Mouse (Mus musculus) kidney, embryonic 15.5 days (tissue): ENCODE measurements around the gene Gm6588. TPM values are rescaled to one million over a fixed set of nuclear protein-coding genes. Genes with fewer than 3 reads are reported as not detected.

ENCODE experiments used
- ATAC-seq: fragments of 200-750 bp; cut with Nextera tagmentation; replicated peaks from 2 replicates; pipeline ENCODE4 v1.8.0; 2017; ENCODE audit warnings: moderate TSS enrichment; ENCODE audit not compliant: low FRiP score
- H3K27ac ChIP-seq: fragments of 300-500 bp; sonication (generic); 2 replicates; pipeline ENCODE4 v1.5.1; 2015; ENCODE audit warnings: mild to moderate bottlenecking, inconsistent platforms
- H3K27me3 ChIP-seq: fragments of 300-500 bp; sonication (generic); 2 replicates; pipeline ENCODE4 v1.6.1; 2015; ENCODE audit warnings: inconsistent platforms
- H3K36me3 ChIP-seq: fragments of 300-500 bp; sonication (generic); 2 replicates; pipeline ENCODE4 v1.6.1; 2015; ENCODE audit warnings: inconsistent platforms
- H3K4me1 ChIP-seq: fragments of 300-500 bp; sonication (generic); 2 replicates; pipeline ENCODE4 v1.6.1; 2015; ENCODE audit warnings: inconsistent platforms
- H3K4me2 ChIP-seq: fragments of 300-500 bp; sonication (generic); 2 replicates; pipeline ENCODE4 v1.6.1; 2015; ENCODE audit warnings: moderate library complexity, mild to moderate bottlenecking, inconsistent platforms
- H3K4me3 ChIP-seq: fragments of 300-500 bp; sonication (generic); replicated peaks from 2 replicates; pipeline ENCODE4 v1.5.1; 2015; ENCODE audit warnings: mild to moderate bottlenecking, inconsistent platforms
- H3K9ac ChIP-seq: fragments of 300-500 bp; sonication (generic); 2 replicates; pipeline ENCODE4 v1.6.1; 2015; ENCODE audit warnings: mild to moderate bottlenecking, inconsistent platforms
- H3K9me3 ChIP-seq: fragments of 300-500 bp; sonication (generic); replicated peaks from 2 replicates; pipeline ENCODE4 v1.6.1; 2016; ENCODE audit warnings: inconsistent platforms
- WGBS: fragments of 180-500 bp; shearing (Covaris S2); methylation state at CpG from one replicate; pipeline ENCODE4 v1.1.7; 2015; ENCODE audit warnings: mixed read lengths; 5-methylcytosine and 5-hydroxymethylcytosine counted together
- polyA plus RNA-seq: library from polyadenylated mRNA; unstranded; fragments of >200 nt; fragmentation: Nextera tagmentation; extraction: Ambion mirVana; gene quantifications from 2 replicates; pipeline ENCODE4 v1.2.1, GENCODE M21; 2015

Gm6588 gene
- polyA plus RNA-seq, 1 experiment from 2014 or later: not detected

GRCm38 (mm10) chr5:112481946-112482410, 32.8 kb downstream of the Gm6588 start:
- peaks cover 16% of the 10 kb centered on the region for H3K27me3 ChIP-seq
- H3K9me3 ChIP-seq: no peaks in the 10 kb centered on the region
- peaks cover 19% of the 10 kb centered on the region for H3K4me1 ChIP-seq
- no peak for ATAC-seq
- no peak overlapping the region for H3K27ac ChIP-seq
- H3K4me3 ChIP-seq: no peak overlapping the region
- WGBS: 33% methylated on average over 19 of the region's 19 CpGs
- H3K9ac ChIP-seq: no peak overlapping the region
- H3K36me3 ChIP-seq: no peaks in the 10 kb centered on the region
- H3K4me2 ChIP-seq: peak overlapping the region; percentile 14; the same call in 1 of the 2 replicates

- no peak overlapping the region for H3K9ac ChIP-seq
- no peaks in the 10 kb centered on the region for H3K9me3 ChIP-seq
- no peak overlapping the region for H3K4me3 ChIP-seq
- H3K27me3 ChIP-seq: peaks cover 16% of the 10 kb centered on the region
- H3K27ac ChIP-seq: 0 out of 2 replicates have a peak overlapping the region, but pooled peaks have one; percentile 6
- WGBS: 68% methylated on average over 13 of the region's 13 CpGs
- no peak overlapping the region for H3K4me2 ChIP-seq
- H3K36me3 ChIP-seq: no peaks in the 10 kb centered on the region
- no peak for ATAC-seq
- peaks cover 19% of the 10 kb centered on the region for H3K4me1 ChIP-seq
Observed at GRCm38 (mm10) chr5:112482551-112482950, 33.3 kb downstream of the Gm6588 start.

- Histone ChIP-seq H3K4me2 (no peak overlapping the region), H3K4me3 (no peak overlapping the region), H3K9me3 (no peaks in the 10 kb centered on the region), H3K9ac (no peak overlapping the region), H3K27ac (no peak overlapping the region), H3K36me3 (no peaks in the 10 kb centered on the region), H3K4me1 (peaks cover 18% of the 10 kb centered on the region), H3K27me3 (peaks cover 16% of the 10 kb centered on the region)
- no peak for ATAC-seq
- 78% methylated on average over 8 of the region's 8 CpGs for WGBS
Observed at GRCm38 (mm10) chr5:112483030-112483429, 33.8 kb downstream of the Gm6588 start.

- H3K4me3 ChIP-seq: no peak overlapping the region
- no peaks in the 10 kb centered on the region for H3K9me3 ChIP-seq
- H3K27ac ChIP-seq: no peak overlapping the region
- no peak for ATAC-seq
- H3K4me1 ChIP-seq: peaks cover 18% of the 10 kb centered on the region
- H3K36me3 ChIP-seq: no peaks in the 10 kb centered on the region
- peaks cover 16% of the 10 kb centered on the region for H3K27me3 ChIP-seq
- 27% methylated on average over 13 of the region's 13 CpGs for WGBS
- no peak overlapping the region for H3K9ac ChIP-seq
- no peak overlapping the region for H3K4me2 ChIP-seq
Observed at GRCm38 (mm10) chr5:112484924-112485715, 35.9 kb downstream of the Gm6588 start.

- H3K4me2 ChIP-seq: no peak overlapping the region
- H3K4me3 ChIP-seq: no peak overlapping the region
- H3K27ac ChIP-seq: no peak overlapping the region
- peaks cover 18% of the 10 kb centered on the region for H3K4me1 ChIP-seq
- H3K9me3 ChIP-seq: no peaks in the 10 kb centered on the region
- WGBS: 62% methylated on average over 5 of the region's 5 CpGs
- peaks cover 16% of the 10 kb centered on the region for H3K27me3 ChIP-seq
- H3K36me3 ChIP-seq: no peaks in the 10 kb centered on the region
- no peak overlapping the region for H3K9ac ChIP-seq
- no peak for ATAC-seq
Observed at GRCm38 (mm10) chr5:112486415-112486814, 37.2 kb downstream of the Gm6588 start.

- WGBS: 93% methylated on average over 1 of the region's 1 CpGs
- Histone ChIP-seq H3K9me3 (no peaks in the 10 kb centered on the region), H3K36me3 (no peaks in the 10 kb centered on the region), H3K4me3 (no peak overlapping the region), H3K4me2 (no peak overlapping the region), H3K4me1 (peaks cover 8% of the 10 kb centered on the region), H3K27me3 (peaks cover 15% of the 10 kb centered on the region), H3K27ac (no peak overlapping the region), H3K9ac (no peak overlapping the region)
- no peak for ATAC-seq
Observed at GRCm38 (mm10) chr5:112487504-112487903, 38.3 kb downstream of the Gm6588 start.

GRCm38 (mm10) chr5:112488101-112488776, 39.0 kb downstream of the Gm6588 start:
- ATAC-seq: no peak
- 60% methylated on average over 8 of the region's 8 CpGs for WGBS
- H3K4me2 ChIP-seq: no peak overlapping the region
- no peaks in the 10 kb centered on the region for H3K9me3 ChIP-seq
- H3K27ac ChIP-seq: no peak overlapping the region
- peaks cover 13% of the 10 kb centered on the region for H3K27me3 ChIP-seq
- no peak overlapping the region for H3K4me3 ChIP-seq
- no peak overlapping the region for H3K9ac ChIP-seq
- H3K4me1 ChIP-seq: peaks cover 7% of the 10 kb centered on the region; the same call in 1 of the 2 replicates
- no peaks in the 10 kb centered on the region for H3K36me3 ChIP-seq

GRCm38 (mm10) chr5:112491489-112491888, 42.3 kb downstream of the Gm6588 start:
- no peak for ATAC-seq
- Histone ChIP-seq H3K36me3 (no peaks in the 10 kb centered on the region), H3K27me3 (peaks cover 2% of the 10 kb centered on the region; the same call in 1 of the 2 replicates), H3K9me3 (no peaks in the 10 kb centered on the region), H3K4me3 (no peak overlapping the region), H3K4me1 (peaks cover 3% of the 10 kb centered on the region; the same call in 1 of the 2 replicates), H3K27ac (no peak overlapping the region), H3K4me2 (no peak overlapping the region), H3K9ac (no peak overlapping the region)
- 54% methylated on average over 11 of the region's 11 CpGs for WGBS

- H3K27ac ChIP-seq: no peak overlapping the region
- no peaks in the 10 kb centered on the region for H3K9me3 ChIP-seq
- peaks cover 3% of the 10 kb centered on the region; the same call in 1 of the 2 replicates for H3K4me1 ChIP-seq
- WGBS: 36% methylated on average over 11 of the region's 11 CpGs
- ATAC-seq: peak; percentile 67; the same call in 1 of the 2 replicates
- H3K36me3 ChIP-seq: no peaks in the 10 kb centered on the region
- H3K4me3 ChIP-seq: no peak overlapping the region
- no peak overlapping the region for H3K9ac ChIP-seq
- H3K4me2 ChIP-seq: 0 out of 2 replicates have a peak overlapping the region, but pooled peaks have one; percentile 5
- no peaks in the 10 kb centered on the region for H3K27me3 ChIP-seq
Observed at GRCm38 (mm10) chr5:112493492-112493891, 44.3 kb downstream of the Gm6588 start.

GRCm38 (mm10) chr5:112496753-112497369, 47.6 kb downstream of the Gm6588 start:
- no peaks in the 10 kb centered on the region for H3K27me3 ChIP-seq
- peaks cover 10% of the 10 kb centered on the region; the same call in 1 of the 2 replicates for H3K4me1 ChIP-seq
- no peak overlapping the region for H3K27ac ChIP-seq
- no peaks in the 10 kb centered on the region for H3K36me3 ChIP-seq
- H3K4me2 ChIP-seq: no peak overlapping the region
- 83% methylated on average over 7 of the region's 7 CpGs for WGBS
- H3K9ac ChIP-seq: no peak overlapping the region
- H3K9me3 ChIP-seq: no peaks in the 10 kb centered on the region
- no peak overlapping the region for H3K4me3 ChIP-seq
- ATAC-seq: no peak

GRCm38 (mm10) chr5:112498921-112499917, 50.0 kb downstream of the Gm6588 start:
- Histone ChIP-seq H3K9me3 (no peaks in the 10 kb centered on the region), H3K4me2 (no peak overlapping the region), H3K36me3 (no peaks in the 10 kb centered on the region), H3K9ac (no peak overlapping the region), H3K27ac (0 out of 2 replicates have a peak overlapping the region, but pooled peaks have one; percentile 0), H3K27me3 (no peaks in the 10 kb centered on the region), H3K4me3 (no peak overlapping the region), H3K4me1 (peaks cover 7% of the 10 kb centered on the region; the same call in 1 of the 2 replicates)
- WGBS: 71% methylated on average over 13 of the region's 13 CpGs
- ATAC-seq: no peak
